Mouse (Mus musculus): Measurements from ENCODE around the gene Hist1h3i. TPM values are rescaled to one million over a fixed set of nuclear protein-coding genes. Genes with fewer than 3 reads are reported as not detected.
A peak's percentile ranks its signal among the peaks of the same experiment; 100 is the strongest.
"Not testable (repeated sequence)": the region's sequence is repeated elsewhere in the genome, so short reads cannot be mapped to it uniquely, and the experiment has no call there.

The Hist1h3i gene
- polyA plus RNA-seq, 1 experiment, result 1.9 TPM

DNA sequence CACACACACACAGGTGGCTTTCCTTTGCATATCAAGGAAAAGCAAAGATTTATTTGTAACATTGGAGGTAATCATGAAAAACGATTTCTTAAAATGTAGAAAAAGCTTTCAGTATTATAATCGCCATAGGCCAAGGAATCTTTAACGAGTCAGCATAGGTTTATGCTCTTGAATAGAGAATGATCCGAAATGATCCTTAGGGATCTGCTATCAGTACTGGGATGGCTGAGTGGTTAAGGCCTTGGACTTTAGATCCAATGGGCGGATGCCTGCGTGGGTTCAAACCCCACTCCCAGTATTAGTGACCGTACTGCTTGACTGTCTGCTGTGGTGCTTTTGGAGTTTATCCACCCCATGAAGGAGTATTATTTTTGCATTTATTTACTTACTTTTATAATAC lies 12.4 kb upstream of the Hist1h3i start:
- H3K27me3 ChIP-seq (ENCODE audit: control insufficient read depth, insufficient read depth, low read length), result no peaks in the 10 kb centered on the region
- 0 out of 2 replicates have a peak, but pooled peaks cover under 1% of the 10 kb centered on the region for H3K4me1 ChIP-seq (ENCODE audit: control insufficient read depth, insufficient read depth, low read length)
- TF ChIP-seq POLR2A (IDR thresholded peaks at IDR 0.05; ENCODE audit: borderline replicate concordance, insufficient read depth, low read length), result no peak
- no peak for TF ChIP-seq CTCF (IDR thresholded peaks at IDR 0.05; ENCODE audit: borderline replicate concordance, insufficient read depth, low read depth, low read length)
- no peak overlapping the region for H3K27ac ChIP-seq (ENCODE audit: insufficient read depth, low read length)
- DNase-seq, result no peak
- WGBS, result 94% methylated on average over 7 of the region's 7 CpGs
- H3K4me3 ChIP-seq (replicated peaks; ENCODE audit: insufficient read depth, low read depth, low read length), result no peak overlapping the region

DNA sequence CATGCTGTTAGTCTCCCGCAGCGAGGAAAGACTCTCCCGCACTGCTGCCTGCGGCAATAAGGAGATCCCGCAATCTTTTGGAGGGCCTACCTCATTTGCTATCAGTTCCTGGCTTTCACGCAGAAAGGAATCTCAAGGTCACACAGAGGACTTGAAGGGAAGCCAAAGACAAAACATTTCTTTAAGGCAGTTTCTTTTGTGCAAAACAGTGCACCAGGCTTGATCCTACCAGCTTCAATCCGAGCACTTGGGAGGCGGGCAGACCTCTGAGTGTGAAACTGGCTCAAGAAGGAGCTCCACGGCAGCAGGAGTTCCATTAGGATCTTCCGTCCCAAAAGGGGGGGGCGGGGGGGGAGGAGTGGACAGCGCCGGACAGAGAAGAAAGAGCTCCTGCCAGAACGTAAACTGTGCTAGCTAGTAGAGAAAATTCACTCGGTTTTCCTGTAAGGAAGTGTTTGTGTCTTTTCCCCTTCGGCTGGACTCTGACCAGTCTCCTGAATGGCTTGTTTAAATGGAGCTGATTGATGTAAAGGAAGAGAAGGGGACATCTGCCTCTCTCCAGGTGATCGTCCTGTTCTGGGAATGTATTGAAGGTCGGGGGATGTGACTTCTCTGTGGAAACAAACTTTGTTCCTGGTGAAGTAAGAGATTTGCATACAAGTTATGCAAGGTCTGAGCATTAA lies 7.6 kb upstream of the Hist1h3i start:
- no peak overlapping the region for H3K4me3 ChIP-seq (replicated peaks; ENCODE audit: insufficient read depth, low read depth, low read length)
- no peak overlapping the region for H3K27ac ChIP-seq (ENCODE audit: insufficient read depth, low read length)
- peak in 1 of 2 experiments; percentile 16 for DNase-seq
- TF ChIP-seq POLR2A (IDR thresholded peaks at IDR 0.05; ENCODE audit: borderline replicate concordance, insufficient read depth, low read length) (no peak), CTCF (IDR thresholded peaks at IDR 0.05; ENCODE audit: borderline replicate concordance, insufficient read depth, low read depth, low read length) (no peak)
- H3K27me3 ChIP-seq (ENCODE audit: control insufficient read depth, insufficient read depth, low read length), result no peaks in the 10 kb centered on the region
- WGBS, result 6% methylated on average over 18 of the region's 18 CpGs
- 0 out of 2 replicates have a peak, but pooled peaks cover 2% of the 10 kb centered on the region for H3K4me1 ChIP-seq (ENCODE audit: control insufficient read depth, insufficient read depth, low read length)

DNA sequence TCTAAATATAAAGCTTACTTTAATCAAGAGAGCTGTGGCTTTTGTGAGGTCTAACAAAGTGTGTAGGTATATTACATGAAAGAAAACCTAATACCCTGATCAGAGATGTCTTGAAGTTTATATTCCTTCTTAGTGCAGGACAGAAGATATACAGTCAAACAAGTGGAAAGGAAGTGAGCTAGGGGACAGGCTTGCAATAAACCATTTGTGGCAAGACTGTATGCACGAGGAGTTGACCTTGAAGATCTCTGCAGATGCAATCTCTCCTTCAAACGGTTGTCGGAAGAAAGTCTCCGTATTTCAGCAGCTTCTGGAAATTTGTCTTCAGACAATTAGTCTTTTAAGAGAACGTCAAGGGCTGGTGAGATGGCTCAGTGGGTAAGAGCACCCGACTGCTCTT lies 6.8 kb upstream of the Hist1h3i start:
- Histone ChIP-seq H3K4me3 (replicated peaks; ENCODE audit: insufficient read depth, low read depth, low read length) (no peak overlapping the region), H3K27ac (ENCODE audit: insufficient read depth, low read length) (no peak overlapping the region), H3K27me3 (ENCODE audit: control insufficient read depth, insufficient read depth, low read length) (no peaks in the 10 kb centered on the region), H3K4me1 (ENCODE audit: control insufficient read depth, insufficient read depth, low read length) (0 out of 2 replicates have a peak, but pooled peaks cover 2% of the 10 kb centered on the region)
- TF ChIP-seq POLR2A (IDR thresholded peaks at IDR 0.05; ENCODE audit: borderline replicate concordance, insufficient read depth, low read length), result no peak
- TF ChIP-seq CTCF (IDR thresholded peaks at IDR 0.05; ENCODE audit: borderline replicate concordance, insufficient read depth, low read depth, low read length), result no peak
- DNase-seq, result no peak
- WGBS, result 81% methylated on average over 6 of the region's 6 CpGs

DNA sequence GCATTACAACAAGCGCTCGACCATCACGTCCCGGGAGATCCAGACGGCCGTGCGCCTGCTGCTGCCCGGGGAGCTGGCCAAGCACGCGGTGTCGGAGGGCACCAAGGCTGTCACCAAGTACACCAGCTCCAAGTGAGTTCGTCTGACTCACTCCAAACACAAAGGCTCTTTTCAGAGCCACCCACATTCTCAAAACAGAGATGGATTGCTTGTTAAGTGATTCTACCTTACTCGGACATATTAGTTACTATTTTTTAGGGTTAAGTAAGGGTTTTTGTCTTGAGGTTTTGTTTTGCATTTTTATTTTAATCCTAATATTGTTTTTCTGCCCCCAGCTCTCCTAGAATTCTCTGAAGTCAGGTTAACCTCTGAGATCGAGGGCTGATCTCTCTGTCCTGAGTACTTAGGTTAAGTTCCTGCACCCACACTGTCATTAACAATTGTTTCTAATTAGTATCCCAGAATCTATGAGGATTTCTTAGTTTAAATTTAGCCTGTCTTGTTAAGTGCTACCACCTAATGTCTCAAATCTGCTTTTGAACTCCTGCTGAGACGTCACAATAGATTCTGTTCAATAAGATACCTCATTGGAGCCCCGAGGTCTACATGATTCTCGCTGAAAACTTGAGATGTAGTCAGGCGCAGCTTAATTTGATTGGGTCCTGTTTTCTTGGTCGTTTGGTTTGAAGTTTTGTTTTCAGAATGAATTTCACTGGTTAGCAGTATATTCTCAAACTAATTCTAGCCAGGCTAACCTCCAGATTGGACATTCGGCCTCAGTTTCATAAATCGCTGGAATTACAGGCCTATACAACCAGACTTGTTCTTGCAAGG lies 4.8 kb upstream of the Hist1h3i start:
- Histone ChIP-seq H3K4me1 (ENCODE audit: control insufficient read depth, insufficient read depth, low read length) (0 out of 2 replicates have a peak, but pooled peaks cover 2% of the 10 kb centered on the region), H3K27ac (ENCODE audit: insufficient read depth, low read length) (no peak overlapping the region), H3K27me3 (ENCODE audit: control insufficient read depth, insufficient read depth, low read length) (no peaks in the 10 kb centered on the region), H3K4me3 (replicated peaks; ENCODE audit: insufficient read depth, low read depth, low read length) (no peak overlapping the region)
- WGBS, result 26% methylated on average over 15 of the region's 21 CpGs
- TF ChIP-seq POLR2A (IDR thresholded peaks at IDR 0.05; ENCODE audit: borderline replicate concordance, insufficient read depth, low read length) (no peak), CTCF (IDR thresholded peaks at IDR 0.05; ENCODE audit: borderline replicate concordance, insufficient read depth, low read depth, low read length) (no peak)
- peak; percentile 13 to 14 for DNase-seq

DNA sequence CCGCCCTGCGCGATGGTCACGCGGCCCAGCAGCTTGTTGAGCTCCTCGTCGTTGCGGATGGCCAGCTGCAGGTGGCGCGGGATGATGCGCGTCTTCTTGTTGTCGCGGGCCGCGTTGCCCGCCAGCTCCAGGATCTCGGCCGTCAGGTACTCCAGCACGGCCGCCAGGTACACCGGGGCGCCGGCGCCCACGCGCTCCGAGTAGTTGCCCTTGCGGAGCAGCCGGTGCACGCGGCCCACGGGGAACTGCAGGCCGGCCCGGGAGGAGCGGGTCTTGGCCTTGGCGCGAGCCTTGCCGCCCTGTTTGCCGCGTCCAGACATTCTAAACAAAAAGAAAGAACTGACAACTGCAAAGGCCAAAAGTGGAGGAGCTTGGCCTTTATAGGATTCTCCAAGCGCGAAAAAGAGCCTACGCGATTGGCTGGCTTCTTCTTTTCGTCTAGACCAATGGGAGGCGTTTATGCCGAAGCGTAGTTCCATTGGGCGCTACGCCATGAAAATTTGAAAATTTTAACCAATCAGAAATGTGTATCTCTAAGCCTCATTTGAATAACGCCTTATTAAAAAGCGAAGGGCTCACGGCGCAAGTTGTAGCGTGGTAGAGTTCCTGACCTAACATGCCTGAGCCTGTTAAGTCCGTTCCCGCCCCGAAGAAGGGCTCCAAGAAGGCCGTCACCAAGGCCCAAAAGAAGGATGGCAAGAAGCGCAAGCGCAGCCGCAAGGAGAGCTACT lies 3.9 kb upstream of the Hist1h3i start, which contains the start of the genes Hist1h2an and Hist1h2bp:
Gene Hist1h2an (minus strand): TSS at position 320 of the 731 bp plus-strand sequence.
Gene Hist1h2bp (plus strand): TSS at position 563 of the 731 bp plus-strand sequence.
- WGBS, result under 1% methylated on average over 39 of the region's 63 CpGs
- H3K27ac ChIP-seq (ENCODE audit: insufficient read depth, low read length), result not testable (repeated sequence)
- DNase-seq, result peak; percentile 91 to 96

DNA sequence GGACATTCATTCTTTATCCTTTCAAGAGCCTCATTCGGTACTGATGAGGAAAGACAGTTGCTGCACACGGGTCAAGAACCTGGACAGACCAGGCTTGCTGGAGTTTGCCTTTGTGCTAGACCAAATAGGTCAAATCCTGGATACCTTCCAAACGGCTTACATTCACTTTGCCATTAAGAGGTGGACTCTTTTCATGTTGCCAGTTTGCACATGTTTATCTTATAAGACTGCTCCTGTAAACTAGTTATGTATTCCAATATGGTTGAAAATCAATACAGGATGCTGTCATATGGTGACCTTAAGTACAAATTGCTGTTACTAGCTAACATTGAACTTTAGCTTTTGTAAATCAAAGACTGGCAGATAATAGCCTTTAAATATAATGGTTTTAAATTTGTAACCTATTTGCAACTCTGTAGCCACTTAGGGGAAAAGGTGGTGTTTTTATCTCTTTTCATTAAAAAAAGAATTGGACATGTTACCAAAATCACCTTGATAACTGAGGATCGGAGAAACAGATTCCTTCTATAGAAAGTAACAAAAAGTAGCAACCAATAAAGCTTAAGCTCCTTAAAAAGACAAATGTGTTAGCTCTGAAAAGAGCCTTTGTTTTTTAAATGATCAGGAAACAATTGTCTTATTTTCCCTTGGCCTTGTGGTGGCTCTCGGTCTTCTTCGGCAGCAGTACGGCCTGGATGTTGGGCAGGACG lies 3.2 kb upstream of the Hist1h3i start:
- no peak for DNase-seq
- Histone ChIP-seq H3K27me3 (ENCODE audit: control insufficient read depth, insufficient read depth, low read length) (no peaks in the 10 kb centered on the region), H3K27ac (ENCODE audit: insufficient read depth, low read length) (no peak overlapping the region), H3K4me1 (ENCODE audit: control insufficient read depth, insufficient read depth, low read length) (0 out of 2 replicates have a peak, but pooled peaks cover 2% of the 10 kb centered on the region), H3K4me3 (replicated peaks; ENCODE audit: insufficient read depth, low read depth, low read length) (peak overlapping the region; percentile 23)
- 7% methylated on average over 8 of the region's 8 CpGs for WGBS
- no peak for TF ChIP-seq POLR2A (IDR thresholded peaks at IDR 0.05; ENCODE audit: borderline replicate concordance, insufficient read depth, low read length)
- TF ChIP-seq CTCF (IDR thresholded peaks at IDR 0.05; ENCODE audit: borderline replicate concordance, insufficient read depth, low read depth, low read length), result no peak

More for the DNA sequence above, 3.9 kb upstream of the Hist1h3i start, which contains the start of the genes Hist1h2an and Hist1h2bp:
- peak within 1 kb of the TSS; percentile 32 for H3K4me3 ChIP-seq (replicated peaks; ENCODE audit: insufficient read depth, low read depth, low read length)
- not testable (repeated sequence) for H3K4me1 ChIP-seq (ENCODE audit: control insufficient read depth, insufficient read depth, low read length); H3K27me3 ChIP-seq (ENCODE audit: control insufficient read depth, insufficient read depth, low read length)

DNA sequence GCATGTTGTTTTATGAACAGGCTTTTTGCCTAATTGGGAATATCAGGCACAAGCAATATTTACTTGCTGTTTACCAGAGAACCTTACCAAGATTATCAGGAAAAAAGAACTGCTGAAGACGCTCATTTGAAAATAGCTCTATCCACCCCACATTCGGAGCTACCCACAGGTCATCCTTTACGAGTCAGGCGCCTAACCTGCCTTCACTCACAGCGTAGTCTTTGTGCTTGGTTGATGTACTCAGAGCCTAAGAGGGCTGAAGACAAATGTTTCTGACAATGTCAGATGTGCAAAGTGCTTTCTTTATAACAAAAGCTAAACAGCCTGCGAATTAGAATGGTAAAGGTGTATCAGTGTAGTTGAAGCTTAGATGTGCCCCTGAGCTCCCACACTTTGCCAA lies 1.1 kb upstream of the Hist1h3i start:
- Histone ChIP-seq H3K4me1 (ENCODE audit: control insufficient read depth, insufficient read depth, low read length) (no peaks in the 10 kb centered on the region; the same call in 1 of the 2 replicates), H3K27ac (ENCODE audit: insufficient read depth, low read length) (no peak overlapping the region), H3K4me3 (replicated peaks; ENCODE audit: insufficient read depth, low read depth, low read length) (no peak overlapping the region), H3K27me3 (ENCODE audit: control insufficient read depth, insufficient read depth, low read length) (no peaks in the 10 kb centered on the region)
- whole genome bisulfite sequencing, result 36% methylated on average over 6 of the region's 6 CpGs
- TF ChIP-seq CTCF (IDR thresholded peaks at IDR 0.05; ENCODE audit: borderline replicate concordance, insufficient read depth, low read depth, low read length) (no peak), POLR2A (IDR thresholded peaks at IDR 0.05; ENCODE audit: borderline replicate concordance, insufficient read depth, low read length) (no peak)
- DNase-seq, result no peak

Measured in cerebellum, adult 2 months (tissue).